Mouse (Mus musculus) intestine, postnatal 0 days (tissue): ENCODE results near the gene Glce. TPM values are rescaled to one million over a fixed set of nuclear protein-coding genes. Genes with fewer than 3 reads are reported as not detected.

ENCODE experiments used
- ATAC-seq: fragments of 200-750 bp; cut with Nextera tagmentation; 2 replicates; pipeline ENCODE4 v1.8.0; 2017; ENCODE audit warnings: mild to moderate bottlenecking, moderate TSS enrichment, moderate library complexity
- H3K27ac ChIP-seq: fragments of 300-500 bp; sonication (generic); 2 replicates; pipeline ENCODE4 v1.5.1; 2014; ENCODE audit warnings: mild to moderate bottlenecking, low read depth, low read length, moderate library complexity
- H3K27me3 ChIP-seq: fragments of 300-500 bp; sonication (generic); replicated peaks from 2 replicates; pipeline ENCODE4 v1.6.1; 2014; ENCODE audit warnings: low read length, mixed read lengths; ENCODE audit not compliant: control insufficient read depth, insufficient read depth
- H3K36me3 ChIP-seq: fragments of 300-500 bp; sonication (generic); 2 replicates; pipeline ENCODE4 v1.6.1; 2014; ENCODE audit warnings: mild to moderate bottlenecking, moderate library complexity; ENCODE audit not compliant: control insufficient read depth, insufficient read depth
- H3K4me1 ChIP-seq: fragments of 300-500 bp; sonication (generic); replicated peaks from 2 replicates; pipeline ENCODE4 v1.6.1; 2014; ENCODE audit warnings: antibody characterized with exemption, low read length, mixed read lengths; ENCODE audit not compliant: control insufficient read depth, insufficient read depth
- H3K4me2 ChIP-seq: fragments of 300-500 bp; sonication (generic); replicated peaks from 2 replicates; pipeline ENCODE4 v1.6.1; 2014; ENCODE audit warnings: low read depth, mild to moderate bottlenecking, moderate library complexity
- H3K4me3 ChIP-seq: fragments of 300-500 bp; sonication (generic); 2 replicates; pipeline ENCODE4 v1.5.1; 2014; ENCODE audit warnings: low read depth, low read length
- H3K9ac ChIP-seq: fragments of 300-500 bp; sonication (generic); 2 replicates; pipeline ENCODE4 v1.6.1; 2014; ENCODE audit warnings: mild to moderate bottlenecking, low read depth, low read length
- H3K9me3 ChIP-seq: fragments of 300-500 bp; sonication (generic); 2 replicates; pipeline ENCODE4 v1.6.1; 2016; ENCODE audit warnings: mixed run types; ENCODE audit not compliant: control insufficient read depth
- CTCF ChIP-seq: sonication (generic); IDR thresholded peaks from 2 replicates; pipeline ENCODE4 v1.5.1; 2016; ENCODE audit warnings: low read depth, mild to moderate bottlenecking, control low read depth, antibody characterized with exemption, moderate library complexity
- WGBS: fragments of 180-500 bp; shearing (Covaris S2); extraction: QIAGEN DNeasy Blood & Tissue Kit; methylation state at CpG from one replicate; pipeline ENCODE4 v1.1.7; 2014; 5-methylcytosine and 5-hydroxymethylcytosine counted together
- polyA plus RNA-seq: library from polyadenylated mRNA; unstranded; fragments of >200 nt; fragmentation: Nextera tagmentation; extraction: Ambion mirVana; gene quantifications from 2 replicates; pipeline ENCODE4 v1.2.1, GENCODE M21; 2015

Glce gene
- polyA plus RNA-seq, 1 experiment from 2014 or later = 8.1 TPM

- Histone ChIP-seq H3K27ac (no peak overlapping the region), H3K4me2 (no peak overlapping the region), H3K4me1 (no peaks in the 10 kb centered on the region; the same call in 1 of the 2 replicates), H3K36me3 (no peaks in the 10 kb centered on the region), H3K27me3 (no peaks in the 10 kb centered on the region), H3K4me3 (no peak overlapping the region), H3K9me3 (no peaks in the 10 kb centered on the region), H3K9ac (no peak overlapping the region)
- 64% methylated on average over 3 of the region's 3 CpGs for WGBS
- ATAC-seq = no peak
- no peak for TF ChIP-seq CTCF
These were observed 3.7 kb downstream of the Glce start for GRCm38 (mm10) chr9:62118754-62119153.

DNA sequence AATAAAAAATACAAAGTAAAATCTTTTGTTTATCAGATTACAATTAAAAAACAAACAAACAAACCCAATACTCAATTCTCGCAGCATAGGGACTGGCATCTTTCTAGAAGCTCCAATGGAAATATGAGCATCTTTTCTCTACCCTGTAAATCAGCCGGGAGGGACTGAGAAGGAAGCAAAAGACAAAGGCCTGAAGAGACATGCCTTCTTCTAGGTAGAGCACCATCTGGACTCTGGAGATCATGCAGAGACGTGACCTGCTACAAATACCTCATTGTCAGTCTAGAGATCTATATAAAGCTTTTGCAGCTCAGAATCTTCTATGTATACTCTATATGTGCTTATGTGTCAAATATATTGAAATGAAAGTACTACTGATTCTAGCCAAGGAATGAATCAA, 6.6 kb downstream of the Glce start:
- Histone ChIP-seq H3K4me2 (no peak overlapping the region), H3K9ac (no peak overlapping the region), H3K36me3 (no peaks in the 10 kb centered on the region), H3K27ac (no peak overlapping the region), H3K4me3 (no peak overlapping the region), H3K9me3 (no peaks in the 10 kb centered on the region), H3K4me1 (no peaks in the 10 kb centered on the region), H3K27me3 (no peaks in the 10 kb centered on the region)
- WGBS = 90% methylated on average over 3 of the region's 3 CpGs
- no peak for ATAC-seq
- no peak for TF ChIP-seq CTCF

- H3K36me3 ChIP-seq = no peaks in the 10 kb centered on the region
- H3K4me2 ChIP-seq = no peak overlapping the region
- ATAC-seq = no peak
- H3K9me3 ChIP-seq = no peaks in the 10 kb centered on the region
- no peak for TF ChIP-seq CTCF
- no peak overlapping the region for H3K4me3 ChIP-seq
- WGBS = 28% methylated on average over 1 of the region's 1 CpGs
- H3K4me1 ChIP-seq = no peaks in the 10 kb centered on the region; the same call in 1 of the 2 replicates
- H3K9ac ChIP-seq = no peak overlapping the region
- H3K27ac ChIP-seq = no peak overlapping the region
- H3K27me3 ChIP-seq = no peaks in the 10 kb centered on the region
These were observed 25.9 kb downstream of the Glce start for GRCm38 (mm10) chr9:62096603-62097002.

DNA sequence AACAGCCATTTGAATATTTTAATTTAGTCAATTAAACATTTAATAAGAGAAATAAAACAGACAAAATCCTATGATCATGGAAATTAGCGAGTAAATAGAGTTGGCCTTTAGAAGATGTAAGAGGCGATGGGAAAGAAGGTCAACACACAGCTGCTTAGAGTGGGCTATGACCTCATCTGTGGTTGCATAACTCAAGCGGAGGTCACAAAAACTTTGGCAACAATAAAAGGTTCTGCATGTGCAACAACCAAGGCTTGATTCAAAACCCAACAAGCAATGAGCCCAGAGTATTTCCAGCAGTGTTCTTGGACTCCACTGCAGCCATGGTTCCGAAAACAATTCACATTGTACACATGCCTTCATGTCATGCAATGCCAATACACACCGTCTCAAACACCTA, 30.9 kb downstream of the Glce start:
- no peak overlapping the region for H3K4me2 ChIP-seq
- TF ChIP-seq CTCF = no peak
- H3K27ac ChIP-seq = no peak overlapping the region
- no peak overlapping the region for H3K4me3 ChIP-seq
- ATAC-seq = no peak
- no peak overlapping the region for H3K9ac ChIP-seq
- no peaks in the 10 kb centered on the region for H3K27me3 ChIP-seq
- H3K36me3 ChIP-seq = no peaks in the 10 kb centered on the region
- no peaks in the 10 kb centered on the region for H3K9me3 ChIP-seq
- WGBS = 81% methylated on average over 5 of the region's 5 CpGs
- H3K4me1 ChIP-seq = no peaks in the 10 kb centered on the region; the same call in 1 of the 2 replicates

GRCm38 (mm10) chr9:62085548-62085947, 36.9 kb downstream of the Glce start:
- H3K4me3 ChIP-seq = no peak overlapping the region
- no peaks in the 10 kb centered on the region for H3K9me3 ChIP-seq
- 89% methylated on average over 2 of the region's 2 CpGs for WGBS
- H3K4me1 ChIP-seq = no peaks in the 10 kb centered on the region
- TF ChIP-seq CTCF = no peak
- H3K4me2 ChIP-seq = no peak overlapping the region
- no peaks in the 10 kb centered on the region for H3K36me3 ChIP-seq
- no peak overlapping the region for H3K9ac ChIP-seq
- no peaks in the 10 kb centered on the region for H3K27me3 ChIP-seq
- ATAC-seq = no peak
- no peak overlapping the region for H3K27ac ChIP-seq

DNA sequence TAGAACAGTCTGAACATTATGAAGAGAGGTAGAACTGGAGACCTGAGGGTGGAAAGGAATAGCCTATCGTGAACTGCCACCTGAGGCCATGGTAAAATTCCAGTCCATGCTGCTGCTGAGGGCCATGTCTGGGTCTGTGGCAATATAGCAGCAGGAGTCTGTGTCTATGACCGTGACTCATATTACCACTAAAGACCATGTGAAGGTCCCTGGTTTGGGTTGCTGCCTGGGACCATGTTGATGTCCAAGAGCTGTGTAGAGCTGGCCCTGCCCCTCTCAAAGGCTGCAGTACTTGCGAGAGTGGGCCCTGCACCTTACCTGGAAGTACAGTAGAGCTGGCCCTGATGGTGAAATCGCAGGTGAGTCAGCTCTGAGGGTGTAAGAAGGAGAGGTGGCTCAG, 37.6 kb downstream of the Glce start:
- Histone ChIP-seq H3K27me3 (no peaks in the 10 kb centered on the region), H3K9me3 (no peaks in the 10 kb centered on the region), H3K9ac (no peak overlapping the region), H3K27ac (no peak overlapping the region), H3K4me2 (no peak overlapping the region), H3K4me3 (no peak overlapping the region), H3K36me3 (no peaks in the 10 kb centered on the region), H3K4me1 (no peaks in the 10 kb centered on the region)
- no peak for TF ChIP-seq CTCF
- WGBS = 99% methylated on average over 4 of the region's 4 CpGs
- ATAC-seq = no peak

- H3K27ac ChIP-seq = no peak overlapping the region
- H3K27me3 ChIP-seq = no peaks in the 10 kb centered on the region
- no peaks in the 10 kb centered on the region for H3K36me3 ChIP-seq
- no peak for ATAC-seq
- no peak for TF ChIP-seq CTCF
- no peaks in the 10 kb centered on the region for H3K9me3 ChIP-seq
- no peak overlapping the region for H3K9ac ChIP-seq
- WGBS = 24% methylated on average over 2 of the region's 2 CpGs
- no peaks in the 10 kb centered on the region for H3K4me1 ChIP-seq
- no peak overlapping the region for H3K4me2 ChIP-seq
- H3K4me3 ChIP-seq = no peak overlapping the region
These were observed 39.5 kb downstream of the Glce start for GRCm38 (mm10) chr9:62082986-62083385.
